Mouse (Mus musculus) kidney, adult 2 months (tissue): ENCODE data around the gene A930018P22Rik. TPM values are rescaled to one million over a fixed set of nuclear protein-coding genes. Genes with fewer than 3 reads are reported as not detected.
"Not testable (repeated sequence)": the region's sequence is repeated elsewhere in the genome, so short reads cannot be mapped to it uniquely, and the experiment has no call there.

ENCODE experiments used
- DNase-seq: peaks from one replicate; pipeline ENCODE4 v3.0.0; 2021
- H3K27ac ChIP-seq: fragments of 200-500 bp; 2 replicates; pipeline ENCODE4 v1.5.1; 2012; ENCODE audit warnings: low read depth, low read length, control low read depth, inconsistent platforms; ENCODE audit not compliant: insufficient read depth
- H3K27me3 ChIP-seq: fragments of 200-500 bp; replicated peaks from 2 replicates; pipeline ENCODE4 v1.6.1; 2012; ENCODE audit warnings: mild to moderate bottlenecking, moderate library complexity, low read length, inconsistent platforms; ENCODE audit not compliant: control insufficient read depth, insufficient read depth
- H3K36me3 ChIP-seq: fragments of 200-500 bp; 2 replicates; pipeline ENCODE4 v1.6.1; 2012; ENCODE audit warnings: mild to moderate bottlenecking, moderate library complexity, low read length, inconsistent platforms; ENCODE audit not compliant: control insufficient read depth, insufficient read depth
- H3K4me1 ChIP-seq: fragments of 200-500 bp; 2 replicates; pipeline ENCODE4 v1.6.1; 2011; ENCODE audit warnings: low read length; ENCODE audit not compliant: control insufficient read depth, insufficient read depth
- H3K4me3 ChIP-seq: fragments of 200-500 bp; 2 replicates; pipeline ENCODE4 v1.5.1; 2011; ENCODE audit warnings: mild to moderate bottlenecking, low read depth, low read length, control low read depth; ENCODE audit not compliant: insufficient read depth
- CTCF ChIP-seq: fragments of 200-500 bp; conservative IDR thresholded peaks from 2 replicates; pipeline ENCODE4 v1.5.1; 2011; ENCODE audit warnings: low read depth, mild to moderate bottlenecking, control low read depth, low read length, moderate library complexity, mixed read lengths; ENCODE audit not compliant: insufficient read depth, insufficient read length
- POLR2A ChIP-seq: fragments of 200-500 bp; IDR thresholded peaks from one replicate; pipeline ENCODE4 v1.6.1; 2011; ENCODE audit warnings: low read depth, low read length, control low read depth
- WGBS: fragments of 180-500 bp; shearing (Covaris S2); methylation state at CpG from one replicate; pipeline ENCODE4 v1.1.7; 2018; 5-methylcytosine and 5-hydroxymethylcytosine counted together
- polyA plus RNA-seq: library from polyadenylated mRNA; depleted of rRNA; stranded (reverse); fragments of >200 nt; gene quantifications from 2 replicates; pipeline ENCODE4 v1.2.3, GENCODE M21; 2012

Gene A930018P22Rik
- polyA plus RNA-seq, 1 experiment, result 0.19 TPM

GRCm38 (mm10) chr2:104104800-104105199 lies 17.8 kb upstream of the A930018P22Rik start:
- H3K27me3 ChIP-seq, result no peaks in the 10 kb centered on the region

GRCm38 (mm10) chr2:104109021-104109420 lies 13.5 kb upstream of the A930018P22Rik start:
- DNase-seq, H3K27ac ChIP-seq, H3K36me3 ChIP-seq, H3K4me1 ChIP-seq, H3K4me3 ChIP-seq, H3K27me3 ChIP-seq: not testable (repeated sequence)
- WGBS, result 94% methylated on average over 2 of the region's 2 CpGs

More at GRCm38 (mm10) chr2:104104800-104105199, 17.8 kb upstream of the A930018P22Rik start:
- Histone ChIP-seq H3K4me1 (no peaks in the 10 kb centered on the region), H3K4me3 (no peak overlapping the region), H3K27ac (no peak overlapping the region), H3K36me3 (no peaks in the 10 kb centered on the region)
- 84% methylated on average over 6 of the region's 6 CpGs for WGBS
- no peak for DNase-seq
- no peak for TF ChIP-seq CTCF
- TF ChIP-seq POLR2A, result no peak

- Histone ChIP-seq H3K4me1 (no peaks in the 10 kb centered on the region), H3K27ac (no peak overlapping the region), H3K27me3 (no peaks in the 10 kb centered on the region), H3K36me3 (no peaks in the 10 kb centered on the region), H3K4me3 (no peak overlapping the region)
- WGBS, result 89% methylated on average over 2 of the region's 2 CpGs
- TF ChIP-seq CTCF (no peak), POLR2A (no peak)
- DNase-seq, result no peak
Observed at GRCm38 (mm10) chr2:104109528-104109927, 13.0 kb upstream of the A930018P22Rik start.

GRCm38 (mm10) chr2:104110031-104110430 lies 12.5 kb upstream of the A930018P22Rik start:
- Histone ChIP-seq H3K27ac (no peak overlapping the region), H3K36me3 (no peaks in the 10 kb centered on the region), H3K4me3 (no peak overlapping the region), H3K27me3 (no peaks in the 10 kb centered on the region), H3K4me1 (no peaks in the 10 kb centered on the region)
- no peak for DNase-seq
- 82% methylated on average over 4 of the region's 4 CpGs for WGBS
- no peak for TF ChIP-seq POLR2A
- no peak for TF ChIP-seq CTCF

- not testable (repeated sequence) for H3K4me1 ChIP-seq, H3K36me3 ChIP-seq, H3K27ac ChIP-seq, DNase-seq, H3K4me3 ChIP-seq, H3K27me3 ChIP-seq
- WGBS, result no CpG with 5 or more reads among the region's 1 CpGs
Observed at GRCm38 (mm10) chr2:104111170-104111797, 11.3 kb upstream of the A930018P22Rik start.

GRCm38 (mm10) chr2:104113563-104113962 lies 9.0 kb upstream of the A930018P22Rik start:
- not testable (repeated sequence) for H3K27ac ChIP-seq, H3K4me3 ChIP-seq, DNase-seq, H3K4me1 ChIP-seq, H3K36me3 ChIP-seq, H3K27me3 ChIP-seq

GRCm38 (mm10) chr2:104114898-104115297 lies 7.7 kb upstream of the A930018P22Rik start:
- TF ChIP-seq CTCF (no peak), POLR2A (no peak)
- Histone ChIP-seq H3K4me3 (no peak overlapping the region), H3K36me3 (no peaks in the 10 kb centered on the region), H3K27ac (no peak overlapping the region), H3K27me3 (no peaks in the 10 kb centered on the region), H3K4me1 (no peaks in the 10 kb centered on the region)
- DNase-seq, result no peak
- 93% methylated on average over 3 of the region's 3 CpGs for WGBS

- not testable (repeated sequence) for DNase-seq, H3K4me3 ChIP-seq, H3K36me3 ChIP-seq, H3K27me3 ChIP-seq, H3K4me1 ChIP-seq, H3K27ac ChIP-seq
Observed at GRCm38 (mm10) chr2:104117173-104117572, 5.4 kb upstream of the A930018P22Rik start.
